Mouse (Mus musculus) hindbrain, postnatal 0 days (tissue): ENCODE measurements around the gene Agap1. TPM values are rescaled to one million over a fixed set of nuclear protein-coding genes. Genes with fewer than 3 reads are reported as not detected.

Experiments used
- ATAC-seq: fragments of 200-750 bp; cut with Nextera tagmentation; 2 replicates; pipeline ENCODE4 v1.8.0; 2017; ENCODE audit warnings: mild to moderate bottlenecking, moderate TSS enrichment, moderate library complexity
- DNase-seq: peaks from one replicate; pipeline ENCODE4 v3.0.0-alpha.2; 2015; ENCODE audit warnings: low spot score
- H3K27ac ChIP-seq: fragments of 300-500 bp; sonication (generic); 2 replicates; pipeline ENCODE4 v1.5.1; 2014; ENCODE audit warnings: mild to moderate bottlenecking
- H3K27me3 ChIP-seq: fragments of 300-500 bp; sonication (generic); 2 replicates; pipeline ENCODE4 v1.6.1; 2014; ENCODE audit warnings: low read length, mixed read lengths; ENCODE audit not compliant: insufficient read depth
- H3K36me3 ChIP-seq: fragments of 300-500 bp; sonication (generic); 2 replicates; pipeline ENCODE4 v1.6.1; 2014; ENCODE audit warnings: low read length, mixed read lengths; ENCODE audit not compliant: insufficient read depth
- H3K4me1 ChIP-seq: fragments of 300-500 bp; sonication (generic); 2 replicates; pipeline ENCODE4 v1.6.1; 2014; ENCODE audit warnings: antibody characterized with exemption, low read length, mixed read lengths; ENCODE audit not compliant: insufficient read depth
- H3K4me2 ChIP-seq: fragments of 300-500 bp; sonication (generic); 2 replicates; pipeline ENCODE4 v1.6.1; 2014; ENCODE audit warnings: low read depth, mild to moderate bottlenecking, low read length, moderate library complexity, mixed read lengths
- H3K4me3 ChIP-seq: fragments of 300-500 bp; sonication (generic); 2 replicates; pipeline ENCODE4 v1.5.1; 2014; ENCODE audit warnings: low read length
- H3K9ac ChIP-seq: fragments of 300-500 bp; sonication (generic); replicated peaks from 2 replicates; pipeline ENCODE4 v1.6.1; 2014; ENCODE audit warnings: mild to moderate bottlenecking, low read length, moderate library complexity, mixed read lengths
- H3K9me3 ChIP-seq: fragments of 300-500 bp; sonication (generic); 2 replicates; pipeline ENCODE4 v1.6.1; 2016; ENCODE audit warnings: low read length, mixed read lengths
- CTCF ChIP-seq: IDR thresholded peaks from 2 replicates; pipeline ENCODE4 v1.5.1; 2016; ENCODE audit warnings: antibody characterized with exemption, control low read depth, low read depth
- WGBS: fragments of 180-500 bp; shearing (Covaris S2); extraction: QIAGEN DNeasy Blood & Tissue Kit; methylation state at CpG from one replicate; pipeline ENCODE4 v1.1.7; 2014; 5-methylcytosine and 5-hydroxymethylcytosine counted together
- polyA plus RNA-seq: library from polyadenylated mRNA; unstranded; fragments of >200 nt; fragmentation: Nextera tagmentation; extraction: Ambion mirVana; gene quantifications from 2 replicates; pipeline ENCODE4 v1.2.1, GENCODE M21; 2015
- total RNA-seq: library from RNA; depleted of rRNA; stranded (reverse); fragments of >200 nt; gene quantifications from 2 replicates; pipeline ENCODE4 v1.2.3, GENCODE M21; 2014

Gene Agap1
- total and polyA plus RNA-seq, 2 experiments from 2014 or later: 40.0 to 122 TPM

DNA sequence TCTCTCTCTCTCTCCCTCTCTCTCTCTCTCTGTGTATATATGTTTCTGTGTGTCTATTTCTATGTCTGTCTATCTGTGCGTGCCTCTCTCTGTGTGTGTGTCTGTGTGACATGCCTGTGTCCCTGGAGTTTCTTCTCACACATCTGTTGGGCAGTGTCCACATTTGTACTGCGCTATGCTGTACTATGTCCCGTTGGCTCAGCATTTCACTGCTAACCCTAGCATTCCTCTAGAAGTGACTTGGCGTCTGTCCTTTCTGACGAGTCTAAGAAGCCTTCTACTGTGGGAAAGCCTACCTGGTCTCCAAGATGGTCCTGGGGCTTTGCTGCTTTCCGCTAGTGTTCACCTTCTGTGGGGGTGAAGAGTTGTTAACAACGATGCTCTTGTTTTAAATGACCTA, 368.4 kb downstream of the Agap1 start:
- H3K27ac ChIP-seq: no peak overlapping the region
- H3K9me3 ChIP-seq: no peaks in the 10 kb centered on the region
- ATAC-seq (no peak), DNase-seq (no peak)
- H3K27me3 ChIP-seq: no peaks in the 10 kb centered on the region
- H3K36me3 ChIP-seq: no peaks in the 10 kb centered on the region
- TF ChIP-seq CTCF: no peak
- 82% methylated on average over 7 of the region's 7 CpGs for WGBS
- no peak overlapping the region for H3K9ac ChIP-seq
- no peak overlapping the region for H3K4me3 ChIP-seq
- H3K4me1 ChIP-seq: no peaks in the 10 kb centered on the region
- H3K4me2 ChIP-seq: no peak overlapping the region

DNA sequence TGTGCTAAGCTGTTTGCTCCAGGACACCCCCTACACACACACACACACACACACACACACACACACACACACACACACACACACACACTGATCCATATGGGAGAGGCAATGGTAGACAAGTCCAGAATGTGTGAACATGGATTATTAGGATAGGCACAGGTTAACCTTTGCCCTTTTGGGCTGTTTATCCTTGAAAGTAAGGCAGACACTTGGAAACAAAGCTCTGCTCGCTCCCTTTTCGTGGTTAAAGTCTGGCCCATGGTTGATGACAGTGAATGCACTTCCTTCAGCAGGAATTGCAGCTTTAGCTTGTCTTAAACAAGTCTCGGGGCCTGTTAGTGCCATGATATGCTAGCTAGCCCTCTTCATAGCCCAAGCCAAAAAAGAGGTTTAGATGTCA, 372.4 kb downstream of the Agap1 start:
- Histone ChIP-seq H3K9me3 (no peaks in the 10 kb centered on the region), H3K4me1 (no peaks in the 10 kb centered on the region), H3K9ac (no peak overlapping the region), H3K36me3 (no peaks in the 10 kb centered on the region; the same call in 1 of the 2 replicates), H3K27me3 (no peaks in the 10 kb centered on the region), H3K4me3 (no peak overlapping the region), H3K4me2 (no peak overlapping the region), H3K27ac (no peak overlapping the region)
- DNase-seq (no peak), ATAC-seq (no peak)
- WGBS: 59% methylated on average over 3 of the region's 3 CpGs
- no peak for TF ChIP-seq CTCF

DNA sequence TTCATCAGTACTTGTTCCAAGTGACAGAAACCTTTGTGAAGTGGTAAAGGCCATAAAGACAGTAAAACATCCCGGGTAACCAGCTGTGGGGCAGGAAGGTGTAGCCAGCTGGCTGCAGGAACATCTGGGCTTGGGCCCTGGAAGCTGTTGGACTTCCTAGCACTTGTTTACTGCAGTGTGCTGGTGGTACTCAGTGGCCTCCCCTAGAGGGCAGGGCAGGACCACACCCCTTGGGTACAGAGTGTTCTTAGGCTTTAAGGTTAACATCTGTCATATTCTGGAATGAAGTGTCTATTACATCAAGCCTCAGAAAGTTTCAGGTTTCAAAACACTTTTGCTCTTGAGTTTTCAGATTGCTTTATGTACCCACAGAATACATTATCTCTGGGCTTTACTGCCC, 376.5 kb downstream of the Agap1 start:
- Histone ChIP-seq H3K9me3 (no peaks in the 10 kb centered on the region), H3K27ac (no peak overlapping the region), H3K36me3 (peaks cover 8% of the 10 kb centered on the region), H3K4me1 (no peaks in the 10 kb centered on the region), H3K4me3 (no peak overlapping the region), H3K9ac (no peak overlapping the region), H3K27me3 (no peaks in the 10 kb centered on the region), H3K4me2 (no peak overlapping the region)
- 94% methylated on average over 1 of the region's 1 CpGs for WGBS
- DNase-seq (no peak), ATAC-seq (no peak)
- peak; percentile 28; the same call in 1 of the 2 replicates for TF ChIP-seq CTCF

DNA sequence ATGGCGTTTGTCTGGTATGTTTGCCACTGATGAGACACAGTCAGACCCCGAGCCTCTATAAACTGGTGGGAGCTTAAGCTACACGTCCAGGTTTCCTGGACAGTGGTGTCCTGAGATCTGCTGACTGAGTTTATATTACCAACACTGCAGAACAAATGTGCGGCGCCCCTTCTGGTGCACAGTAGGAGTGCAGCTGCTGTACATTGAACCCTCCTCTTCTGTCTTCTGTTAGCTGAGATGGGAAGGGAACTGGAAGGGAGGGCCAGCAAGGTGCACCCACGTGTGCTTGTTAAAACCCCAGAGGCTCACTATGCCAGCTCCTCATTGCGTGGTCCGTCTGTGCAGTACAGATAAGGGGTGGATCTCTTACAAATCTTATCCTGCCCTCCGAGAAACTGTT, 389.5 kb downstream of the Agap1 start:
- peaks cover 9% of the 10 kb centered on the region; the same call in 1 of the 2 replicates for H3K4me1 ChIP-seq
- no peak for ATAC-seq
- 76% methylated on average over 9 of the region's 9 CpGs for WGBS

DNA sequence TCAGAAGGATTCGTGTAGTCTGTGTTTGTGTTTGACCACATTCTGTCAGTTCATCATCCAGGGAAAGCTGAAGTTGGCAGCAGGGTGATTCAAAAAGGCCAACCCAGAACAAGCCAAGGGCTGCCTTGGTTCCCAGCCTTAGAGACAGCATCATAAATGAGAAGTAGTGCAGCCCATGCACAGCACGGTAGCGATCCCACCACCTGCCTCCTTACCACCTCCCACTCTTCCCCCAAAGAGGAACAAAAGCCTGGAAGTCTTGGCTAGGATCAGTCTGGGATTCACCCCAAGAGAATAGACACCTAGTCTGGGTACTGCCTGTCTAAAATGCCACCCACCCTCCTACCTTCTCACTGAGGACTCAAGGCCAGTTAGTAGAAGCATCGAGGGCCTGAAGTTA, 390.9 kb downstream of the Agap1 start:
- no peak for DNase-seq
- H3K27me3 ChIP-seq: no peaks in the 10 kb centered on the region
- H3K36me3 ChIP-seq: peaks cover 12% of the 10 kb centered on the region
- no peak for TF ChIP-seq CTCF
- H3K4me3 ChIP-seq: no peak overlapping the region
- no peak overlapping the region for H3K27ac ChIP-seq
- no peaks in the 10 kb centered on the region for H3K9me3 ChIP-seq
- no peak for ATAC-seq
- 74% methylated on average over 4 of the region's 4 CpGs for WGBS
- no peak overlapping the region for H3K9ac ChIP-seq
- H3K4me2 ChIP-seq: no peak overlapping the region
- H3K4me1 ChIP-seq: peaks cover 16% of the 10 kb centered on the region; the same call in 1 of the 2 replicates

More for the DNA sequence above, 389.5 kb downstream of the Agap1 start:
- Histone ChIP-seq H3K9ac (no peak overlapping the region), H3K27ac (no peak overlapping the region), H3K9me3 (no peaks in the 10 kb centered on the region), H3K4me2 (no peak overlapping the region), H3K27me3 (no peaks in the 10 kb centered on the region), H3K36me3 (peaks cover 16% of the 10 kb centered on the region), H3K4me3 (no peak overlapping the region)
- peak; percentile 41 for DNase-seq
- TF ChIP-seq CTCF: peak; percentile 60

DNA sequence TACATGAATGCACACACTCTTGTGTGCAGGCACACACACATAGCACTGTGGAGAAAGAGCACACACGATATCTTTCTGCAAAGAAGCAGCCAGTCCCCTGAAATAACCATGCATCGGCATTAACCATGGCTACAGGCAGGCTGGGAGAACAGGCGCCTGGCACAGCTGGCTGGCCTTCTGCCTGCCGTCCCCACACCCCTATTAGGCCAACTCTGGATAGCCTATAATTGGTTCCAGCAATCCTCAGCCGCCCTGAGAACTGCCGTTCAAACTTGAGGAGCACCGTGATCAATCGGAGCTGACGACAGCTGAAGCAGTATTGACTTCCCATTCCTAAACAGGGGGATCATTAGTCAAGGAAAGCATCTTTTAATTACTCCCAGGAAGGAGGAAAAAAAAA, 391.5 kb downstream of the Agap1 start:
- Histone ChIP-seq H3K9ac (no peak overlapping the region), H3K4me2 (no peak overlapping the region), H3K27ac (no peak overlapping the region), H3K9me3 (no peaks in the 10 kb centered on the region), H3K4me3 (no peak overlapping the region), H3K36me3 (peaks cover 12% of the 10 kb centered on the region), H3K27me3 (no peaks in the 10 kb centered on the region), H3K4me1 (peaks cover 16% of the 10 kb centered on the region; the same call in 1 of the 2 replicates)
- no peak for TF ChIP-seq CTCF
- DNase-seq: no peak
- no peak for ATAC-seq
- WGBS: 50% methylated on average over 9 of the region's 9 CpGs

DNA sequence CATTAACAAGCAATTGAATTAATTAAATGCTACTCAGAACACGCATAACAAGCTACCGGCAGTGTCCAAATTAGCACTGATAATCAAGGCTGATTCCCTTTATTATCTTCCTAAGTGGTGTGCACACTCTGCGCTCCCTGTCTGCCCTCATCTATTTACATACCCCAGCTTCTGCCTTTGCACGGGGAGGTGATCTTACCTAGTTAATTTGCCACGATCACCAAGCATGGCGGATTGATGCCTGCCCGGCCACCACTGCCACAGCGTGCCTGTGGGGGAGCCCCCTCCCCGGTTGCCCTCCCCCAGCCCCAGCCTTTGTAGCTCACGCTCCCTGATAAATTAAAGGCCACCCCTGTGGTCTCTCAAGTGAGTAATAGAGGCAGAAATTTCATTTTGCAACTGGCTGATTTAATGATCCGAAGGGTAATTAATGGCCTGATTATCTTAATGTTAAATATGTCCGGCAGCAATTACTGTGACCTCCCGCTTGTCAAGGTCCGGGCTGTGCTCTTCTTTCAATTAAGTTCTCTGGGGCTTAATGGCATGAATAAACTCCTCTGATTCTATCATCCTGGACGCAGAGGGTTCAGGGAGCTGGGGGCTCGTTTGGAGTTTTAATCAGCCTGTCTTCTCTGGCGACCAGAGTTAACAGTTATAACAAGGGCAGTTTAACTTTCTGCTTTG, 393.9 kb downstream of the Agap1 start:
- Histone ChIP-seq H3K4me2 (peak overlapping the region; percentile 30), H3K4me3 (no peak overlapping the region), H3K36me3 (peaks cover 6% of the 10 kb centered on the region; the same call in 1 of the 2 replicates), H3K9ac (no peak overlapping the region), H3K9me3 (no peaks in the 10 kb centered on the region), H3K27ac (no peak overlapping the region), H3K27me3 (no peaks in the 10 kb centered on the region), H3K4me1 (peaks cover 16% of the 10 kb centered on the region; the same call in 1 of the 2 replicates)
- DNase-seq (peak; percentile 29), ATAC-seq (no peak)
- WGBS: 28% methylated on average over 17 of the region's 17 CpGs
- TF ChIP-seq CTCF: no peak
